Mouse (Mus musculus) left cerebral cortex, postnatal 10 days (tissue): ENCODE measurements around the gene 1700021F07Rik. TPM values are rescaled to one million over a fixed set of nuclear protein-coding genes. Genes with fewer than 3 reads are reported as not detected.

Experiments used
- DNase-seq, 2 experiments: peaks; one replicate each; pipeline ENCODE4 v3.0.0; 2021 to 2022; ENCODE audit warnings: low spot score in 2 of 2, mixed read lengths in 1 of 2; ENCODE audit errors: extremely low spot score in 1 of 2
- intact Hi-C: fragments of 180-260 bp; cut with DNase I; formaldehyde crosslinking; loops from one replicate; pipeline ENCODE4 v1.15.1; 2025
- total RNA-seq, 2 experiments: library from RNA; stranded (reverse); gene quantifications; 2 replicates each; pipeline ENCODE4 v1.2.3; 2021

Gene 1700021F07Rik
- total RNA-seq = not detected

- intact Hi-C loops = no loop called here
- no peak for DNase-seq
These were observed at the start of gene 1700021F07Rik for GRCm38 (mm10) chr2:173522376-173522775. TSS of gene 1700021F07Rik (plus strand) at chr2:173522586.

- no peak for DNase-seq
- intact Hi-C loops = no loop called here
These were observed 49.2 kb upstream of the 1700021F07Rik start for GRCm38 (mm10) chr2:173473233-173473632.

- DNase-seq = no peak
- intact Hi-C loops = no loop called here
These were observed 43.3 kb upstream of the 1700021F07Rik start for GRCm38 (mm10) chr2:173479050-173479449.

GRCm38 (mm10) chr2:173484486-173484885, 37.9 kb upstream of the 1700021F07Rik start:
- DNase-seq = no peak
- intact Hi-C loops = no loop called here

- no peak for DNase-seq
- intact Hi-C loops = no loop called here
These were observed 22.8 kb upstream of the 1700021F07Rik start for GRCm38 (mm10) chr2:173499612-173500011.

GRCm38 (mm10) chr2:173513977-173514376, 8.4 kb upstream of the 1700021F07Rik start:
- DNase-seq = no peak
- intact Hi-C loops = no loop called here

- no peak for DNase-seq
- intact Hi-C loops = no loop called here
These were observed 7.2 kb upstream of the 1700021F07Rik start for GRCm38 (mm10) chr2:173515186-173515585.

- intact Hi-C loops = no loop called here
- DNase-seq = no peak
These were observed 6.1 kb upstream of the 1700021F07Rik start for GRCm38 (mm10) chr2:173516150-173516855.

- intact Hi-C loops = no loop called here
- no peak for DNase-seq
These were observed 6.1 kb downstream of the 1700021F07Rik start for GRCm38 (mm10) chr2:173528493-173528892.

- intact Hi-C loops = no loop called here
- no peak for DNase-seq
These were observed 10.5 kb downstream of the 1700021F07Rik start for GRCm38 (mm10) chr2:173532711-173533462.

- intact Hi-C loops = no loop called here
- DNase-seq = no peak
These were observed 12.2 kb downstream of the 1700021F07Rik start for GRCm38 (mm10) chr2:173534581-173534980.

GRCm38 (mm10) chr2:173535390-173535789, 13.0 kb downstream of the 1700021F07Rik start:
- intact Hi-C loops = no loop called here

GRCm38 (mm10) chr2:173535886-173536285, 13.5 kb downstream of the 1700021F07Rik start:
- DNase-seq = no peak
- intact Hi-C loops = no loop called here

More at GRCm38 (mm10) chr2:173535390-173535789, 13.0 kb downstream of the 1700021F07Rik start:
- DNase-seq = no peak

- intact Hi-C loops = loop anchor here (10.0 kb wide), 2 partner anchors 125 to 185 kb away; no protein-coding TSS in a partner anchor
- DNase-seq = no peak
These were observed 17.4 kb downstream of the 1700021F07Rik start for GRCm38 (mm10) chr2:173539781-173540180.

- DNase-seq = no peak
These were observed 19.4 kb downstream of the 1700021F07Rik start for GRCm38 (mm10) chr2:173541748-173542147.

GRCm38 (mm10) chr2:173542716-173543115, 20.3 kb downstream of the 1700021F07Rik start:
- DNase-seq = no peak
- intact Hi-C loops = loop anchor here (10.0 kb wide), 2 partner anchors 128 to 188 kb away; no protein-coding TSS in a partner anchor

More at GRCm38 (mm10) chr2:173541748-173542147, 19.4 kb downstream of the 1700021F07Rik start:
- intact Hi-C loops = loop anchor here (10.0 kb wide), 2 partner anchors 127 to 187 kb away; no protein-coding TSS in a partner anchor

- intact Hi-C loops = loop anchor here (1.0 to 10.0 kb wide), 4 partner anchors 131 to 327 kb away; partner anchors contain the start of gene Zbp1
- DNase-seq = peak; percentile 64 to 78
These were observed 23.8 kb downstream of the 1700021F07Rik start for GRCm38 (mm10) chr2:173545992-173546703.

GRCm38 (mm10) chr2:173549236-173549635, 26.9 kb downstream of the 1700021F07Rik start:
- intact Hi-C loops = loop anchor here (10.0 kb wide), 2 partner anchors 134 to 194 kb away; no protein-coding TSS in a partner anchor
- no peak for DNase-seq

GRCm38 (mm10) chr2:173550681-173551080, 28.3 kb downstream of the 1700021F07Rik start:
- intact Hi-C loops = no loop called here
- DNase-seq = no peak
